Mouse (Mus musculus): ENCODE measurements around the gene Upk2. TPM values are rescaled to one million over a fixed set of nuclear protein-coding genes. Genes with fewer than 3 reads are reported as not detected.
"Not testable (repeated sequence)": the region's sequence is repeated elsewhere in the genome, so short reads cannot be mapped to it uniquely, and the experiment has no call there.

The Upk2 gene
- polyA plus RNA-seq, 1 experiment, result 1.4 TPM

DNA sequence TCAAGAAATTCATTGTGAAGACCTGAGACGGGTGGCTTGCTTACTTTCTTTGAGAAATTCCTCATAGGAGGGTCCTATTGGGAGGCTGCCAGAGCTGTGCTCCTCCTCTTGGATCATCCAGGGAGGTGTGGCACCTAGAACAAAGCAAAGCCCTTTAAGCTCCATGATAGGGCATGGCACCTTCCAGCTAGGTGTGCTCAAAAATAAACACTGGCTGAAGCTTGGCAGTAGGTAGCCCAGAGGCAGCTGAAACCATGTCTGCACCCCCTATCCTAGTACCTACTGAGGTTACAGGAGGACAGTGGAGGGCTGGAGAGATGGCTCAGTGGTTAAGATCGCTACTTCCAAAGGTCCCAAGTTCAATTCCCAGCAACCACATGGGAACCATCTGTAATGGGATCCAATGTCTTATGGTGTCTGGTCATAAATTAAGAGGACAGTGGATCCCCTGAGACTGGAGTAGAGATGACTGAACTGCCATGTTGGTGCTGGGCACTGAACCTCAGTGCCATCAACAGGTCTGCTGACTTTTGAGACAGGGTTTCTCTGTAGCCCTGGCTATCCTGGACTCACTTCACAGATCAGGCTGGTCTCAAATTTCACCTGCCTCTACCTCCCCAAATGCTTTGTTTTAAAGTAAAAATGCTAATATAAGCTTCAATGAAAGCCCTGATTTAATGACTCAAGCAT, 44.0 kb downstream of the Upk2 start:
- Histone ChIP-seq H3K36me3 (ENCODE audit: control insufficient read depth, insufficient read depth, low read length) (peaks cover 26% of the 10 kb centered on the region), H3K27ac (ENCODE audit: control insufficient read depth, insufficient read depth, low read length) (no peak overlapping the region), H3K4me1 (replicated peaks; ENCODE audit: control insufficient read depth, insufficient read depth, low read length) (peaks cover 11% of the 10 kb centered on the region; the same call in 1 of the 2 replicates), H3K27me3 (ENCODE audit: control insufficient read depth, insufficient read depth, low read length) (no peaks in the 10 kb centered on the region), H3K4me3 (ENCODE audit: control insufficient read depth, insufficient read depth, low read length) (no peak overlapping the region)
- no peak for DNase-seq
- no peak for TF ChIP-seq POLR2A (IDR thresholded peaks at IDR 0.05; ENCODE audit: control insufficient read depth, extremely low read depth, insufficient read depth, low read length, poor library complexity)
- TF ChIP-seq CTCF (IDR thresholded peaks at IDR 0.05; ENCODE audit: borderline replicate concordance, control insufficient read depth, extremely low read depth, insufficient read depth, low read length, poor library complexity), result no peak
- WGBS, result 94% methylated on average over 2 of the region's 2 CpGs

DNA sequence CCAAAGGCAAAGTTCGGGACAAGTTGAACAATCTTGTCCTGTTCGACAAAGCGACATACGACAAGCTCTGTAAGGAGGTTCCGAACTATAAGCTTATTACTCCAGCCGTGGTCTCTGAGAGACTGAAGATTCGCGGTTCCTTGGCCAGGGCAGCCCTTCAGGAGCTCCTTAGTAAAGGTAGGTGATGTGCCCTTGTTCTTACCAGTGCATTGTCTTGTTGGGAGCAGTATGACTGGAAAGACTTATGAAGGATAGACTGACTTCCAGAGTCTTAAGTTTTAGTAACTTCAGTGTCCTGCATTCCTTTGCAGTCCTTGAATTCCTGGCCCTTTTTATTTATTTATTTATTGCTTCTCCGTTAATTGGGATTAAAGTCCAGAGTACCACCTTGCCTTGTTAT, 46.1 kb downstream of the Upk2 start:
- not testable (repeated sequence) for DNase-seq; H3K27ac ChIP-seq (ENCODE audit: control insufficient read depth, insufficient read depth, low read length); H3K27me3 ChIP-seq (ENCODE audit: control insufficient read depth, insufficient read depth, low read length); H3K4me3 ChIP-seq (ENCODE audit: control insufficient read depth, insufficient read depth, low read length)
- H3K36me3 ChIP-seq (ENCODE audit: control insufficient read depth, insufficient read depth, low read length), result peaks cover 41% of the 10 kb centered on the region
- peaks cover 11% of the 10 kb centered on the region; the same call in 1 of the 2 replicates for H3K4me1 ChIP-seq (replicated peaks; ENCODE audit: control insufficient read depth, insufficient read depth, low read length)
- WGBS, result 77% methylated on average over 9 of the region's 9 CpGs

- Histone ChIP-seq H3K27ac (ENCODE audit: control insufficient read depth, insufficient read depth, low read length) (no peak overlapping the region), H3K36me3 (ENCODE audit: control insufficient read depth, insufficient read depth, low read length) (peaks cover 38% of the 10 kb centered on the region), H3K27me3 (ENCODE audit: control insufficient read depth, insufficient read depth, low read length) (no peaks in the 10 kb centered on the region), H3K4me1 (replicated peaks; ENCODE audit: control insufficient read depth, insufficient read depth, low read length) (peaks cover 6% of the 10 kb centered on the region; the same call in 1 of the 2 replicates), H3K4me3 (ENCODE audit: control insufficient read depth, insufficient read depth, low read length) (peak overlapping the region; percentile 91)
- no peak for DNase-seq
- WGBS, result under 1% methylated on average over 24 of the region's 24 CpGs
- TF ChIP-seq POLR2A (IDR thresholded peaks at IDR 0.05; ENCODE audit: control insufficient read depth, extremely low read depth, insufficient read depth, low read length, poor library complexity) (0 out of 2 replicates have a peak, but pooled peaks have one; percentile 19), CTCF (IDR thresholded peaks at IDR 0.05; ENCODE audit: borderline replicate concordance, control insufficient read depth, extremely low read depth, insufficient read depth, low read length, poor library complexity) (0 out of 2 replicates have a peak, but pooled peaks have one; percentile 40)
These were observed 47.1 kb downstream of the Upk2 start for GRCm38 (mm10) chr9:44407752-44408097.

- Histone ChIP-seq H3K27ac (ENCODE audit: control insufficient read depth, insufficient read depth, low read length) (peak within 1 kb of the TSS; percentile 76), H3K36me3 (ENCODE audit: control insufficient read depth, insufficient read depth, low read length) (peaks cover 43% of the 10 kb centered on the region), H3K4me1 (replicated peaks; ENCODE audit: control insufficient read depth, insufficient read depth, low read length) (peaks cover 6% of the 10 kb centered on the region; the same call in 1 of the 2 replicates), H3K4me3 (ENCODE audit: control insufficient read depth, insufficient read depth, low read length) (peak within 1 kb of the TSS; percentile 91), H3K27me3 (ENCODE audit: control insufficient read depth, insufficient read depth, low read length) (no peaks in the 10 kb centered on the region)
- peak; percentile 92 for DNase-seq
- under 1% methylated on average over 51 of the region's 51 CpGs for WGBS
- TF ChIP-seq POLR2A (IDR thresholded peaks at IDR 0.05; ENCODE audit: control insufficient read depth, extremely low read depth, insufficient read depth, low read length, poor library complexity) (peak; percentile 52), CTCF (IDR thresholded peaks at IDR 0.05; ENCODE audit: borderline replicate concordance, control insufficient read depth, extremely low read depth, insufficient read depth, low read length, poor library complexity) (no peak)
These were observed 47.6 kb downstream of the Upk2 start, which contains the start of the genes Rps25 and Trappc4 for GRCm38 (mm10) chr9:44406906-44407751. Gene Rps25 (plus strand): TSS chr9:44407139. Gene Trappc4 (minus strand): TSS chr9:44407600.

GRCm38 (mm10) chr9:44405011-44405410, 49.8 kb downstream of the Upk2 start:
- 95% methylated on average over 3 of the region's 3 CpGs for WGBS
- no peak overlapping the region for H3K27ac ChIP-seq (ENCODE audit: control insufficient read depth, insufficient read depth, low read length)
- no peak for DNase-seq
- peaks cover 43% of the 10 kb centered on the region for H3K36me3 ChIP-seq (ENCODE audit: control insufficient read depth, insufficient read depth, low read length)
- H3K4me3 ChIP-seq (ENCODE audit: control insufficient read depth, insufficient read depth, low read length), result no peak overlapping the region
- H3K4me1 ChIP-seq (replicated peaks; ENCODE audit: control insufficient read depth, insufficient read depth, low read length), result peaks cover 6% of the 10 kb centered on the region; the same call in 1 of the 2 replicates
- H3K27me3 ChIP-seq (ENCODE audit: control insufficient read depth, insufficient read depth, low read length), result no peaks in the 10 kb centered on the region
- TF ChIP-seq CTCF (IDR thresholded peaks at IDR 0.05; ENCODE audit: borderline replicate concordance, control insufficient read depth, extremely low read depth, insufficient read depth, low read length, poor library complexity), result no peak
- TF ChIP-seq POLR2A (IDR thresholded peaks at IDR 0.05; ENCODE audit: control insufficient read depth, extremely low read depth, insufficient read depth, low read length, poor library complexity), result no peak

Other genes with a start within 250 kb of the Upk2 start
- gene Cbl, start 220.9 kb downstream of the Upk2 start, polyA plus RNA-seq (2012; rRNA removed), result 132 and 194 TPM in 2 replicates
- gene Ccdc153, start 214.3 kb downstream of the Upk2 start, polyA plus RNA-seq (2012; rRNA removed), result 6.1 and 13.0 TPM in 2 replicates
- 0.55 and 0.59 TPM in 2 replicates for gene Pdzd3, start 203.5 kb downstream of the Upk2 start, polyA plus RNA-seq (2012; rRNA removed)
- 13.4 and 16.2 TPM in 2 replicates for gene Nlrx1, start 186.4 kb downstream of the Upk2 start, polyA plus RNA-seq (2012; rRNA removed)
- 1.2 and 2.7 TPM in 2 replicates for gene Abcg4, start 166.4 kb downstream of the Upk2 start, polyA plus RNA-seq (2012; rRNA removed)
- 71.1 and 71.9 TPM in 2 replicates for gene Hinfp, start 149.3 kb downstream of the Upk2 start, polyA plus RNA-seq (2012; rRNA removed)
- gene C2cd2l, start 134.7 kb downstream of the Upk2 start, polyA plus RNA-seq (2012; rRNA removed), result 94.1 and 110 TPM in 2 replicates
- 47.9 and 49.5 TPM in 2 replicates for gene Dpagt1, start 129.0 kb downstream of the Upk2 start, polyA plus RNA-seq (2012; rRNA removed)
- 891 and 1,033 TPM in 2 replicates for gene H2afx, start 120.3 kb downstream of the Upk2 start, polyA plus RNA-seq (2012; rRNA removed)
- 40.7 and 42.2 TPM in 2 replicates for gene Hmbs, start 110.7 kb downstream of the Upk2 start, polyA plus RNA-seq (2012; rRNA removed)
- gene Vps11, start 93.3 kb downstream of the Upk2 start, polyA plus RNA-seq (2012; rRNA removed), result 37.9 and 40.8 TPM in 2 replicates
- 74.4 and 75.5 TPM in 2 replicates for gene Hyou1, start 75.5 kb downstream of the Upk2 start, polyA plus RNA-seq (2012; rRNA removed)
- 22.4 and 32.9 TPM in 2 replicates for gene Slc37a4, start 58.1 kb downstream of the Upk2 start, polyA plus RNA-seq (2012; rRNA removed)
- 220 and 258 TPM in 2 replicates for gene Rps25, start 47.8 kb downstream of the Upk2 start, polyA plus RNA-seq (2012; rRNA removed)
- gene Trappc4, start 47.4 kb downstream of the Upk2 start, polyA plus RNA-seq (2012; rRNA removed), result 49.1 and 57.4 TPM in 2 replicates
- 30.0 and 30.9 TPM in 2 replicates for gene Ccdc84, start 36.4 kb downstream of the Upk2 start, polyA plus RNA-seq (2012; rRNA removed)
- 0.08 and 0.22 TPM in 2 replicates for gene Foxr1, start 13.8 kb downstream of the Upk2 start, polyA plus RNA-seq (2012; rRNA removed)
- 38.7 and 50.4 TPM in 2 replicates for gene Bcl9l, start 27.8 kb upstream of the Upk2 start, polyA plus RNA-seq (2012; rRNA removed)
- 7.7 and 9.9 TPM in 2 replicates for gene Cxcr5, start 106.9 kb upstream of the Upk2 start, polyA plus RNA-seq (2012; rRNA removed)
- gene Ddx6, start 149.9 kb upstream of the Upk2 start, polyA plus RNA-seq (2012; rRNA removed), result 29.2 and 35.6 TPM in 2 replicates
- gene Treh, start 218.3 kb upstream of the Upk2 start, polyA plus RNA-seq (2012; rRNA removed), result 0.15 and 0.29 TPM in 2 replicates

Data from thymus, adult 2 months (tissue).